Mouse (Mus musculus): ENCODE results near the gene Il1rapl1. TPM values are rescaled to one million over a fixed set of nuclear protein-coding genes. Genes with fewer than 3 reads are reported as not detected.

Il1rapl1 gene
- not detected for total RNA-seq (2018; cell fraction: chromatin; rRNA removed)
- not detected for total RNA-seq (2018; cell fraction: cytosol; rRNA removed)
- not detected for total RNA-seq (2018; cell fraction: nucleus; rRNA removed)
- not detected in 3 replicates for polyA plus RNA-seq (2018)

- Histone ChIP-seq H3K36me3 (ENCODE audit: inconsistent target) (no peaks in the 10 kb centered on the region), H3K4me3 (ENCODE audit: inconsistent target) (no peak within 1 kb of the TSS), H3K27ac (no peak within 1 kb of the TSS), H3K79me2 (ENCODE audit: inconsistent target) (no peaks in the 10 kb centered on the region)
- 37% methylated on average over 12 of the region's 12 CpGs for WGBS (ENCODE audit: missing documents)
These were observed at the start of gene Il1rapl1 for GRCm38 (mm10) chrX:88115609-88116073. TSS of gene Il1rapl1 (minus strand) at chrX:88115645.

GRCm38 (mm10) chrX:88158037-88158436, 42.6 kb upstream of the Il1rapl1 start:
- no peaks in the 10 kb centered on the region for H3K79me2 ChIP-seq (ENCODE audit: inconsistent target)
- H3K27ac ChIP-seq: no peak overlapping the region
- no peaks in the 10 kb centered on the region for H3K36me3 ChIP-seq (ENCODE audit: inconsistent target)
- H3K4me3 ChIP-seq (ENCODE audit: inconsistent target): no peak overlapping the region
- WGBS (ENCODE audit: missing documents): 46% methylated on average over 2 of the region's 2 CpGs

GRCm38 (mm10) chrX:88125612-88126011, 10.2 kb upstream of the Il1rapl1 start:
- 76% methylated on average over 3 of the region's 3 CpGs for WGBS (ENCODE audit: missing documents)
- H3K27ac ChIP-seq: no peak overlapping the region
- no peaks in the 10 kb centered on the region for H3K79me2 ChIP-seq (ENCODE audit: inconsistent target)
- H3K36me3 ChIP-seq (ENCODE audit: inconsistent target): no peaks in the 10 kb centered on the region
- no peak overlapping the region for H3K4me3 ChIP-seq (ENCODE audit: inconsistent target)

GRCm38 (mm10) chrX:88120070-88120469, 4.6 kb upstream of the Il1rapl1 start:
- Histone ChIP-seq H3K79me2 (ENCODE audit: inconsistent target) (no peaks in the 10 kb centered on the region), H3K4me3 (ENCODE audit: inconsistent target) (no peak overlapping the region), H3K27ac (no peak overlapping the region), H3K36me3 (ENCODE audit: inconsistent target) (no peaks in the 10 kb centered on the region)
- WGBS (ENCODE audit: missing documents): 74% methylated on average over 3 of the region's 3 CpGs

GRCm38 (mm10) chrX:88117858-88118257, 2.4 kb upstream of the Il1rapl1 start:
- Histone ChIP-seq H3K36me3 (ENCODE audit: inconsistent target) (no peaks in the 10 kb centered on the region), H3K27ac (no peak overlapping the region), H3K79me2 (ENCODE audit: inconsistent target) (no peaks in the 10 kb centered on the region), H3K4me3 (ENCODE audit: inconsistent target) (no peak overlapping the region)
- 68% methylated on average over 3 of the region's 3 CpGs for WGBS (ENCODE audit: missing documents)

- H3K36me3 ChIP-seq (ENCODE audit: inconsistent target): no peaks in the 10 kb centered on the region
- no peak overlapping the region for H3K27ac ChIP-seq
- no peaks in the 10 kb centered on the region for H3K79me2 ChIP-seq (ENCODE audit: inconsistent target)
- WGBS (ENCODE audit: missing documents): 26% methylated on average over 3 of the region's 3 CpGs
- H3K4me3 ChIP-seq (ENCODE audit: inconsistent target): no peak overlapping the region
These were observed 881 bp upstream of the Il1rapl1 start for GRCm38 (mm10) chrX:88116326-88116725.

GRCm38 (mm10) chrX:88113561-88113960, 1.9 kb downstream of the Il1rapl1 start:
- no peaks in the 10 kb centered on the region for H3K36me3 ChIP-seq (ENCODE audit: inconsistent target)
- whole genome bisulfite sequencing (ENCODE audit: missing documents): 69% methylated on average over 6 of the region's 6 CpGs
- H3K27ac ChIP-seq: no peak overlapping the region
- no peak overlapping the region for H3K4me3 ChIP-seq (ENCODE audit: inconsistent target)
- H3K79me2 ChIP-seq (ENCODE audit: inconsistent target): no peaks in the 10 kb centered on the region

- Histone ChIP-seq H3K36me3 (ENCODE audit: inconsistent target) (no peaks in the 10 kb centered on the region), H3K27ac (no peak overlapping the region), H3K79me2 (ENCODE audit: inconsistent target) (no peaks in the 10 kb centered on the region), H3K4me3 (ENCODE audit: inconsistent target) (no peak overlapping the region)
- 23% methylated on average over 2 of the region's 2 CpGs for WGBS (ENCODE audit: missing documents)
These were observed 3.2 kb downstream of the Il1rapl1 start for GRCm38 (mm10) chrX:88112254-88112653.

- no CpG with 5 or more reads among the region's 2 CpGs for WGBS (ENCODE audit: missing documents)
- no peak overlapping the region for H3K27ac ChIP-seq
These were observed 5.7 kb downstream of the Il1rapl1 start for GRCm38 (mm10) chrX:88109733-88110132.

GRCm38 (mm10) chrX:88093936-88094569, 21.4 kb downstream of the Il1rapl1 start:
- Histone ChIP-seq H3K36me3 (ENCODE audit: inconsistent target) (no peaks in the 10 kb centered on the region), H3K27ac (no peak overlapping the region), H3K4me3 (ENCODE audit: inconsistent target) (no peak overlapping the region), H3K79me2 (ENCODE audit: inconsistent target) (no peaks in the 10 kb centered on the region)

More at GRCm38 (mm10) chrX:88109733-88110132, 5.7 kb downstream of the Il1rapl1 start:
- Histone ChIP-seq H3K36me3 (ENCODE audit: inconsistent target) (no peaks in the 10 kb centered on the region), H3K79me2 (ENCODE audit: inconsistent target) (no peaks in the 10 kb centered on the region), H3K4me3 (ENCODE audit: inconsistent target) (no peak overlapping the region)

GRCm38 (mm10) chrX:88089873-88090272, 25.6 kb downstream of the Il1rapl1 start:
- Histone ChIP-seq H3K36me3 (ENCODE audit: inconsistent target) (no peaks in the 10 kb centered on the region), H3K79me2 (ENCODE audit: inconsistent target) (no peaks in the 10 kb centered on the region), H3K27ac (no peak overlapping the region), H3K4me3 (ENCODE audit: inconsistent target) (no peak overlapping the region)
- WGBS (ENCODE audit: missing documents): 80% methylated on average over 2 of the region's 2 CpGs

GRCm38 (mm10) chrX:88072741-88073419, 42.6 kb downstream of the Il1rapl1 start:
- Histone ChIP-seq H3K27ac (no peak overlapping the region), H3K36me3 (ENCODE audit: inconsistent target) (no peaks in the 10 kb centered on the region)
- WGBS (ENCODE audit: missing documents): 66% methylated on average over 7 of the region's 7 CpGs

GRCm38 (mm10) chrX:88070368-88070767, 45.1 kb downstream of the Il1rapl1 start:
- Histone ChIP-seq H3K36me3 (ENCODE audit: inconsistent target) (no peaks in the 10 kb centered on the region), H3K27ac (no peak overlapping the region), H3K79me2 (ENCODE audit: inconsistent target) (no peaks in the 10 kb centered on the region), H3K4me3 (ENCODE audit: inconsistent target) (no peak overlapping the region)
- WGBS (ENCODE audit: missing documents): 79% methylated on average over 3 of the region's 3 CpGs

More at GRCm38 (mm10) chrX:88072741-88073419, 42.6 kb downstream of the Il1rapl1 start:
- H3K4me3 ChIP-seq (ENCODE audit: inconsistent target): no peak overlapping the region
- H3K79me2 ChIP-seq (ENCODE audit: inconsistent target): no peaks in the 10 kb centered on the region

GRCm38 (mm10) chrX:88043556-88043955, 71.9 kb downstream of the Il1rapl1 start:
- Histone ChIP-seq H3K27ac (no peak overlapping the region), H3K36me3 (ENCODE audit: inconsistent target) (no peaks in the 10 kb centered on the region), H3K79me2 (ENCODE audit: inconsistent target) (no peaks in the 10 kb centered on the region), H3K4me3 (ENCODE audit: inconsistent target) (no peak overlapping the region)
- 100% methylated on average over 1 of the region's 1 CpGs for WGBS (ENCODE audit: missing documents)

- WGBS (ENCODE audit: missing documents): 50% methylated on average over 1 of the region's 1 CpGs
- Histone ChIP-seq H3K27ac (no peak overlapping the region), H3K4me3 (ENCODE audit: inconsistent target) (no peak overlapping the region), H3K79me2 (ENCODE audit: inconsistent target) (no peaks in the 10 kb centered on the region), H3K36me3 (ENCODE audit: inconsistent target) (no peaks in the 10 kb centered on the region)
These were observed 76.5 kb downstream of the Il1rapl1 start for GRCm38 (mm10) chrX:88038984-88039383.
